In genomic region chr5:66620191-66620625, GRCm38 (mm10) we compare ENCODE assay signal across 8 mouse cellular contexts. TPM values are rescaled to one million over a fixed set of nuclear protein-coding genes. Genes with fewer than 3 reads are reported as not detected.
DNase-seq lines count a peak whose midpoint lies in the region; ATAC-seq lines count a peak whose summit lies in the region.

No protein-coding gene starts in this region.

- peak overlapping the region; percentile 90 for H3K4me2 ChIP-seq in intestine, embryonic 16.5 days (ENCODE audit: low read depth, low read length)

- peak; percentile 95 for DNase-seq in adrenal gland, postnatal 14 days
- peak; percentile 90 for DNase-seq in embryo, embryonic 11 days
- peak; percentile 76 to 79 for DNase-seq in gastrocnemius, postnatal 36 days
- DNase-seq in left cerebral cortex, postnatal 25 days (ENCODE audit: low spot score in 2 of 2) = peak; percentile 84 to 87
- DNase-seq in midbrain, embryonic 10.5 days (ENCODE audit: low spot score) = peak; percentile 84
- peak; percentile 65 for DNase-seq in skeletal muscle tissue, adult 2 months (ENCODE audit: low read depth, low spot score)

- peak overlapping the region; percentile 65 for H3K27ac ChIP-seq in intestine, embryonic 16.5 days (ENCODE audit: low read length)
- H3K27ac ChIP-seq in midbrain, embryonic 10.5 days (replicated peaks) = peak overlapping the region; percentile 81

- ATAC-seq in intestine, embryonic 16.5 days = peak; percentile 76
- no peak for ATAC-seq in activated CD4-positive, CD25-positive, alpha-beta regulatory T cell, adult 4 months

- intact Hi-C loops in gastrocnemius, postnatal 36 days (cut with DNase I) = loop anchor here (10.0 kb wide), 1 partner anchor 225 kb away; no protein-coding TSS in a partner anchor
- intact Hi-C loops in left cerebral cortex, postnatal 25 days (cut with DNase I) = loop anchor here (1.0 kb wide), 1 partner anchor 56 kb away; the partner anchor contains the start of gene Uchl1

- H3K9ac ChIP-seq in intestine, embryonic 16.5 days (ENCODE audit: low read depth, low read length) = peak overlapping the region; percentile 73

- under 1% methylated on average over 41 of the region's 41 CpGs for WGBS in intestine, embryonic 16.5 days
- under 1% methylated on average over 41 of the region's 41 CpGs for WGBS in midbrain, embryonic 10.5 days

- H3K4me3 ChIP-seq in intestine, embryonic 16.5 days (ENCODE audit: low read length) = peak overlapping the region; percentile 56
- peak overlapping the region; percentile 64 for H3K4me3 ChIP-seq in midbrain, embryonic 10.5 days

- H3K27me3 ChIP-seq in intestine, embryonic 16.5 days (replicated peaks; ENCODE audit: control insufficient read depth, insufficient read depth, low read length) = no peaks in the 10 kb centered on the region
- H3K27me3 ChIP-seq in midbrain, embryonic 10.5 days (ENCODE audit: low read depth, poor library complexity, severe bottlenecking) = peaks cover 11% of the 10 kb centered on the region; the same call in 1 of the 2 replicates

- peaks cover 19% of the 10 kb centered on the region; the same call in 1 of the 2 replicates for H3K4me1 ChIP-seq in intestine, embryonic 16.5 days (ENCODE audit: control insufficient read depth, insufficient read depth, low read length)
- peaks cover 43% of the 10 kb centered on the region for H3K4me1 ChIP-seq in midbrain, embryonic 10.5 days

- no peaks in the 10 kb centered on the region for H3K9me3 ChIP-seq in intestine, embryonic 16.5 days (ENCODE audit: control insufficient read depth, low read length)
- H3K9me3 ChIP-seq in midbrain, embryonic 10.5 days (replicated peaks) = no peaks in the 10 kb centered on the region

- no peaks in the 10 kb centered on the region for H3K36me3 ChIP-seq in intestine, embryonic 16.5 days (ENCODE audit: control insufficient read depth, insufficient read depth, low read length)
- H3K36me3 ChIP-seq in midbrain, embryonic 10.5 days = no peaks in the 10 kb centered on the region

RNA-seq across cellular contexts. Expression of gene Apbb2, which starts 1.6 kb away (rescaled TPM):
- 54.6 and 59.9 TPM in 2 replicates for total RNA-seq in adrenal gland, postnatal 14 days (2021)
- total RNA-seq in gastrocnemius, postnatal 36 days (2021) = 10 to 100 TPM; 32.0 to 39.1 TPM
- polyA plus RNA-seq in intestine, embryonic 16.5 days (2015; fragmentation: Nextera tagmentation; extraction: Ambion mirVana) = 31.2 and 32.8 TPM in 2 replicates
- 10 to 100 TPM; 60.5 to 66.8 TPM for total RNA-seq in left cerebral cortex, postnatal 25 days (2021)
- polyA plus RNA-seq in midbrain, embryonic 10.5 days (2016; fragmentation: Nextera tagmentation; extraction: Ambion mirVana) = 28.2 and 37.8 TPM in 2 replicates
- polyA plus RNA-seq in activated CD4-positive, CD25-positive, alpha-beta regulatory T cell, adult 4 months (2017; shearing (Covaris generic)) = 1 to 10 TPM in 1 of 2 experiments, not detected in 1; 5.0 TPM

RNA-seq across cellular contexts. Expression of gene Uchl1, which starts 55.7 kb away (rescaled TPM):
- 72.4 and 110 TPM in 2 replicates for total RNA-seq in adrenal gland, postnatal 14 days (2021)
- 1 to 10 TPM; 3.3 to 5.0 TPM for total RNA-seq in gastrocnemius, postnatal 36 days (2021)
- 75.0 and 89.7 TPM in 2 replicates for polyA plus RNA-seq in intestine, embryonic 16.5 days (2015; fragmentation: Nextera tagmentation; extraction: Ambion mirVana)
- 100 to 1,000 TPM; 903 to 958 TPM for total RNA-seq in left cerebral cortex, postnatal 25 days (2021)
- polyA plus RNA-seq in midbrain, embryonic 10.5 days (2016; fragmentation: Nextera tagmentation; extraction: Ambion mirVana) = 265 and 368 TPM in 2 replicates
- polyA plus RNA-seq in activated CD4-positive, CD25-positive, alpha-beta regulatory T cell, adult 4 months (2017; shearing (Covaris generic)) = not detected
